Mouse (Mus musculus) spleen, adult 2 months (tissue): ENCODE results near the gene Uap1.

Source experiments
- CTCF ChIP-seq: fragments of 200-500 bp; IDR thresholded peaks from 2 replicates; pipeline ENCODE4 v1.5.1; 2011; ENCODE audit warnings: mild to moderate bottlenecking, inconsistent platforms; ENCODE audit not compliant: insufficient read depth, insufficient read length, insufficient replicate concordance; ENCODE audit errors: extremely low read depth
- POLR2A ChIP-seq: fragments of 200-500 bp; IDR thresholded peaks from 2 replicates; pipeline ENCODE4 v1.6.1; 2011; ENCODE audit warnings: low read depth, low read length, inconsistent platforms

- TF ChIP-seq POLR2A (no peak), CTCF (no peak)
Measured at GRCm38 (mm10) chr1:170173991-170174813, 555 bp downstream of the Uap1 start.
